Mouse (Mus musculus): Measurements from ENCODE around the gene Mkrn1. TPM values are rescaled to one million over a fixed set of nuclear protein-coding genes. Genes with fewer than 3 reads are reported as not detected.
"Not testable (repeated sequence)": the region's sequence is repeated elsewhere in the genome, so short reads cannot be mapped to it uniquely, and the experiment has no call there.

The Mkrn1 gene
- polyA plus RNA-seq, 1 experiment: 107 TPM

DNA sequence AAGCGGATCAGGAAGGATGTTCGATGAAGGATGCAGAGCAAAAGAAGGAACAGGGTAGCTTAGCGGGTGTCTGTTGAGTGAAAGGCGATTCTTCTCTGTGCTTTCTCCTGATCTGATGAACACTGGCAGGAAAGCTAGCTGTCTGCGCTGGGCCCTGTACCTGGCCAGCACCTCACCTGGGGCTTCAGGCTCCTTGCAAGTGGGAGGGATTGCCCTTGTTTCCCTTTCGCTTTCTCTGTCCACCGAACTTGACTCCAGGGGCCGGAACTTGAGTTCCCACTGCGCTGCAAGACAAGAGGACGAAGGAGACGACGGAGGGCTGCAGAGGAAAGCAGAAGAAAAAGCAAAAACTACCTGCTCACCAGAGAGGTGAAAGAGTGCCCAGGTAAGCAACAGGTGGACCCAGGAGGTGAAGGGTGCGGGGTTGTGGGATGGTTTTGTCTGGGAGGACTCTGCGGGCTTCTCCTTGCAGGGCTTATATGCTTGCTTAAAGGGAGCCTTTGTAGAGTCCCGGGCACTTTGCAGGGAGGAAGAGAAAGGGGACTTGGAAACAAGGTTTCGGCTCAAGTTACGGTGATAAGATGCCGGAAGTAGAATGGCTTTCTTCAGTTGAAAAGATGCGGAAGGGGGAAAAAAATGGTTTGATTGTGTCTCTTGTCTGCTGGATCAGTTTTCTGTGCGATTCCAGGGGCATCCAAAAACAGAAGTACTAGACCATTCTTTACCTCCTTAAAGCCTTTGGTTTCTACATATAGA lies 39.0 kb downstream of the Mkrn1 start, which contains the start of gene Rab19:
Rab19 (plus strand) TSS at position 51 of the 756 bp plus-strand sequence.
- H3K4me3 ChIP-seq (ENCODE audit: insufficient read depth, low read length): peak within 1 kb of the TSS; percentile 74
- no peak for TF ChIP-seq CTCF (IDR thresholded peaks at IDR 0.05; ENCODE audit: low read depth, low read length)
- no peak for TF ChIP-seq POLR2A (IDR thresholded peaks at IDR 0.05; ENCODE audit: borderline replicate concordance, low read depth, low read length)
- peak within 1 kb of the TSS; percentile 95 for H3K27ac ChIP-seq (ENCODE audit: insufficient read depth, low read depth, low read length)
- H3K4me1 ChIP-seq (ENCODE audit: control insufficient read depth, insufficient read depth, low read length): peaks cover 38% of the 10 kb centered on the region

DNA sequence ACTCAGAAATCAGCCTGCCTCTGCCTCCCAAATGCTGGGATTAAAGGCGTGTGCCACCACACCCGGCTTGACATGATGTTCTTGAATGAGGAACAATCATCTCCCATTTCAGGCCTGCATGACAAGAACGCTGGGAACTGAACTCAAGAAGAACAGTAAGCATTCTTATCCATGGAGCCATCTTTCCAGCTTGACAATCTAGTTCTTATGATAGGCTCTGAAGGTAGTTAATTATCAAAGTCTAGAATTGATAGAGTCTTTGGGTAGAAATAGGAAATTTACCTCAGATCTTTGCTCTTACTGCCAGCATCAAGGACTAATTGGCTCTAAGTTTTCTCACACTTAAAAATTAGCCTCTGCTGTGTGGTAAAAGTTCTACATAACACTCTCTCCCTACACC lies 40.0 kb downstream of the Mkrn1 start:
- Histone ChIP-seq H3K27ac (ENCODE audit: insufficient read depth, low read depth, low read length) (peak overlapping the region; percentile 95), H3K4me3 (ENCODE audit: insufficient read depth, low read length) (no peak overlapping the region)
- TF ChIP-seq CTCF (IDR thresholded peaks at IDR 0.05; ENCODE audit: low read depth, low read length): no peak

DNA sequence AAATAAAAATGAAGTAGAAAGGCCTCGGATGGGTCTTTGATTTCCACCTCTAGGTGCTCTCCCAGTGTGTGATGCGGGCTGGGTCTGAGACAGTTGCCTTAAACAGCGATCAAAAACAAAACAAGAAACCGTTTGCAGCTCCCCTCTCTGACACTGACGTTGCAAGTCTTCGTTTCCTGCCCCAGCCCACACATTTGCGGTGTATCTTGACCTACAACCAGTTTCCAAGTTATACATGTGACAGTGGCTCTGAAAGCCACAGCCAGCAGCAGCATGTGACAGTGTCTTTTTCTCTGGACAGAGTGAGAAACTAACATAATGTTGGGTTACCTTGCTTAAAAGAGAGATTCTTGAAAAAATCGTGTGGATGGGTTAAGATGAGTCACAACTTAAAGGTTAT lies 40.5 kb downstream of the Mkrn1 start:
- TF ChIP-seq CTCF (IDR thresholded peaks at IDR 0.05; ENCODE audit: low read depth, low read length): no peak
- peaks cover 44% of the 10 kb centered on the region for H3K4me1 ChIP-seq (ENCODE audit: control insufficient read depth, insufficient read depth, low read length)
- H3K27ac ChIP-seq (ENCODE audit: insufficient read depth, low read depth, low read length): peak overlapping the region; percentile 95
- H3K4me3 ChIP-seq (ENCODE audit: insufficient read depth, low read length): peak overlapping the region; percentile 35

More for the DNA sequence above, 40.0 kb downstream of the Mkrn1 start:
- peaks cover 44% of the 10 kb centered on the region for H3K4me1 ChIP-seq (ENCODE audit: control insufficient read depth, insufficient read depth, low read length)

DNA sequence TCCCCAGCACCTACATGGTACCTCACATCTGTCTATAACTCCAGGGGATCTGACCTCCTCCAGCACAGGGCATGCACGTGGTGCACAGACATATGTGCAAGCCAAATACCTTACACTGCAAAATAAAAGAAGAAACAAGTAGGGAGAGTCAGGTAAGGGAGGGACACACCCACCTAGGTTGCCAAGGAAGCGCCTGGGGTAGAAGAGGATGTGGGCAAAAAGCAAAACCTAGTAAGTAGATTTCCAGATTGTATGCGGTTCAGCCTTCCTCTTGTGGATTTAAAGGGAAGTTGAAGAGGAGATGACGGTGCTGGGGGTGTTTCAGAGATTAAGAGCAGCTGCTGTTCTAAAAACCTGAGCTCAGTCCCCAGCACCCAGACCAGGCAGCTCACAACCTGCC lies 41.0 kb downstream of the Mkrn1 start:
- peak overlapping the region; percentile 35 for H3K4me3 ChIP-seq (ENCODE audit: insufficient read depth, low read length)
- H3K27ac ChIP-seq (ENCODE audit: insufficient read depth, low read depth, low read length): peak overlapping the region; percentile 95
- TF ChIP-seq POLR2A (IDR thresholded peaks at IDR 0.05; ENCODE audit: borderline replicate concordance, low read depth, low read length): no peak
- no peak for TF ChIP-seq CTCF (IDR thresholded peaks at IDR 0.05; ENCODE audit: low read depth, low read length)

DNA sequence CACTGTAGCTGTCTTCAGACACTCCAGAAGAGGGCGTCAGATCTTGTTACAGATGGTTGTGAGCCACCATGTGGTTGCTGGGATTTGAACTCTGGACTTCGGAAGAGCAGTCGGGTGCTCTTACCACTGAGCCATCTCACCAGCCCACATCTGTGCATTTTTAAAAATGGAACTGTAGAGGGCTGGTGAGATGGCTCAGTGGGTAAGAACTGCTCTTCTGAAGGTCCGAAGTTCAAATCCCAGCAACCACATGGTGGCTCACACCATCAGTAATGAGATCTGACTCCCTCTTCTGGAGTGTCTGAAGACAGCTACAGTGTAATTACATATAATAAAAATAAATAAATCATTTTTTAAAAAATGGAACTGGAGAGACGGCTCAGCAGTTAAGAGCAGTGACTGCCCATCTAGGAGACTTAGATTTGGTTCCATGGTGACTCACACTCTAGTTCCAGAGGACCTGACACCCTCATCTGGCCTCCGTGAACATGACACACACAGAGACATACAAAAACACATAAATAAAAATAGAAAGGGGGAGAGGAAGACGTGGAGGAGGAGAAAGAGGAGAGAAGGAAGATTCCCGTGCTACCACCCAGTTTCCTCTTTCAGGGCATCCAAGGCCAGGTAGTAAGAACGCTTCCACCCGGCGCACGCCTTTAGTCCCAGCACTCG lies 42.0 kb downstream of the Mkrn1 start:
- peak overlapping the region; percentile 71 for H3K27ac ChIP-seq (ENCODE audit: insufficient read depth, low read depth, low read length)
- peaks cover 41% of the 10 kb centered on the region for H3K4me1 ChIP-seq (ENCODE audit: control insufficient read depth, insufficient read depth, low read length)
- not testable (repeated sequence) for H3K4me3 ChIP-seq (ENCODE audit: insufficient read depth, low read length)

More for the DNA sequence above, 41.0 kb downstream of the Mkrn1 start:
- peaks cover 41% of the 10 kb centered on the region for H3K4me1 ChIP-seq (ENCODE audit: control insufficient read depth, insufficient read depth, low read length)

DNA sequence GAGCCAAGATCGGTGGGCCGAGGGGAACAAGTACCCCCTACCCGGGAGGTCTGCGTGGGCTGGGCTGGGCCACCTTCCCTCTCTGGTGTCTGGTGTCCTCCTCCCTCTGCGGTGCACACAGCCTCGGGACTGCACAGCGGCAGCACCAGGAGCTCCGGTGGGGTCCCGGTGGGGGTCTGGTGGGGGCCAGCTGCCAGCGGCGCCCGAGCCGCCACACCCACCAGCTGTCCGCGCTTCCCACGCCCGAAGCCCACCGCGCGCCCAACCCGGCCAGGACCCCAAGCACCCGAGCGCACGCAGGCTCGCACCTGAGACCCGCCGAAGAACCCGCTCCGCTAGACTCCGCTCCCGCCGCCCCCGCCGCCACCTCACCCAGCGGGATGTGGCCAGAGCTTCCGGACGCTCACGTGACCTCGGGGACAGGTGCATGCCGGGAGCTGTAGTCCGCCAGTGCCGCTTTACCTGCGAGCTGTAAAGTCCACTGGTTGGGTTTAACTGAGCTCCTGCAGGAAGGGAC lies 42.9 kb downstream of the Mkrn1 start, which contains the start of gene Slc37a3:
Slc37a3 (minus strand) TSS at position 365 of the 517 bp plus-strand sequence.
- no peak for TF ChIP-seq CTCF (IDR thresholded peaks at IDR 0.05; ENCODE audit: low read depth, low read length)
- TF ChIP-seq POLR2A (IDR thresholded peaks at IDR 0.05; ENCODE audit: borderline replicate concordance, low read depth, low read length): no peak
- H3K27ac ChIP-seq (ENCODE audit: insufficient read depth, low read depth, low read length): peak within 1 kb of the TSS; percentile 71
- H3K4me1 ChIP-seq (ENCODE audit: control insufficient read depth, insufficient read depth, low read length): peaks cover 44% of the 10 kb centered on the region
- peak within 1 kb of the TSS; percentile 92 for H3K4me3 ChIP-seq (ENCODE audit: insufficient read depth, low read length)

DNA sequence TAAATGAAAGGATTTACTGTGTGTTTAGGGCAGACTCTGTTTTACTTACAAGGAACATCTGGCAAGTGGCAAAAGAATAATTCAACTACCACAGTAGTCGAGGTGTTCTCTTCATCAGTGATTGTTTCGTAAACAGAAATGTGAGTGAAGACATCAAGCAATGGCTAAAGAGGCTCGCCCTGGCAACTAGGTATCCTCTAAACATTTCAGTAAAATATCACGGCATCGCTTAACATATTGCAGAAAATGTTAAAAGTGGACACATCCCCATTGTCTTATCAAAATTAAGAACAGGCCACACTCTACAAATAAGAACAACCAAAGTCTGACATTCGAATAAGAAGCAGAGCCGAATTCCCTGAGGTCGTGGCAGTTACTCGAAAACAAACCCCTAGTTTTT lies 43.5 kb downstream of the Mkrn1 start:
- Histone ChIP-seq H3K4me1 (ENCODE audit: control insufficient read depth, insufficient read depth, low read length) (peaks cover 46% of the 10 kb centered on the region), H3K27ac (ENCODE audit: insufficient read depth, low read depth, low read length) (no peak overlapping the region), H3K4me3 (ENCODE audit: insufficient read depth, low read length) (peak overlapping the region; percentile 92)
- TF ChIP-seq POLR2A (IDR thresholded peaks at IDR 0.05; ENCODE audit: borderline replicate concordance, low read depth, low read length): no peak
- no peak for TF ChIP-seq CTCF (IDR thresholded peaks at IDR 0.05; ENCODE audit: low read depth, low read length)

DNA sequence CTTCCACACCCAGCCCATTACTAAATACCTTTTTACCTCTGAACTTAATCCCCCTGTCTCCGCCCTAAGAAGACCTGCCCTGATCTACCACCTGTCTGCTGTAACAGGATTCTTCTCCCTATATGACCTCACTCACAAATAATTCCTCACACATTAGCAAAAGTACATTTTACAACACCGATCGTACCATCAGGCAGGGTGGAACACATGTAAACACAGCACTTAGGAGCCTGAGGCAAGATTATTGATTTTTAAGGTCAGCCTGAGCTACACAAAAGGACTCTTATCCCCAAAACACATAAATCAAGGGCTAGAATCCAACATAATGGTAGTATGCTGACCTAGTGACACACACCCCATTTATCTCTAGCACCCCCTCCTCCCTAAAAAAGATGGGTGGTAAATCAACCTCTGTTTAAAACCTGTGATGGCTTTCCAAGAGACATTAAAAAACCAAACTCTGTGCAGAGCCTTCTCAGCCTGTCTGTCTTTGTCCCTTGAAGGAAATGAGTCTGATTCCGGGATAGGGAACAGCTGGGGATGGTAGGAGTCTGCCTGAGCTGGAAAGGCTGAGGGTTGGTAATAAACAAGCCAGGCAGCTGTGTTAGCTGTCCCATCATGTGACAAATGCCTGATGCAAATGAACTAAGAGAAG lies 46.8 kb downstream of the Mkrn1 start:
- peaks cover 37% of the 10 kb centered on the region for H3K4me1 ChIP-seq (ENCODE audit: control insufficient read depth, insufficient read depth, low read length)
- no peak overlapping the region for H3K4me3 ChIP-seq (ENCODE audit: insufficient read depth, low read length)
- TF ChIP-seq CTCF (IDR thresholded peaks at IDR 0.05; ENCODE audit: low read depth, low read length) (no peak), POLR2A (IDR thresholded peaks at IDR 0.05; ENCODE audit: borderline replicate concordance, low read depth, low read length) (no peak)
- peak overlapping the region; percentile 77 for H3K27ac ChIP-seq (ENCODE audit: insufficient read depth, low read depth, low read length)

DNA sequence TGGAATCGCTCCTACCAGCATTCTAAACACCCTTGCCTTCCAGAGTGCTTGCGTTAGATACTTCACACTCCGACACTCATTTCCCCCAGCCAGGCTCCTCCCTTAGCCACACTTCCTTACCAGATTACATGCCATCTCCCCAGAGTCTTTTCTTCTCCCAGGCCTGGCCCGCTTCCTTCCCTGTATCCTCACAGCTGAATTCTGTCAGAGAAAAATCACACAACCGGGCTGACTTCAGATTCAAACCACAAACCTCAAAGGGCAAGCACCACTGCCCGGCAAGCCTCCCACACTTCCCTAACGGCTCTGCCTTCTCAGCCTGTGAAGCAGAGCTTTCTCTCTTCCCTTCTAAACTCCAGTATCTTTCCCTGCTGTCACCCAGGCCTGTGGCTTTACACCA lies 47.5 kb downstream of the Mkrn1 start:
- TF ChIP-seq POLR2A (IDR thresholded peaks at IDR 0.05; ENCODE audit: borderline replicate concordance, low read depth, low read length) (no peak), CTCF (IDR thresholded peaks at IDR 0.05; ENCODE audit: low read depth, low read length) (no peak)
- Histone ChIP-seq H3K4me3 (ENCODE audit: insufficient read depth, low read length) (peak overlapping the region; percentile 12), H3K27ac (ENCODE audit: insufficient read depth, low read depth, low read length) (peak overlapping the region; percentile 80), H3K4me1 (ENCODE audit: control insufficient read depth, insufficient read depth, low read length) (peaks cover 36% of the 10 kb centered on the region)

DNA sequence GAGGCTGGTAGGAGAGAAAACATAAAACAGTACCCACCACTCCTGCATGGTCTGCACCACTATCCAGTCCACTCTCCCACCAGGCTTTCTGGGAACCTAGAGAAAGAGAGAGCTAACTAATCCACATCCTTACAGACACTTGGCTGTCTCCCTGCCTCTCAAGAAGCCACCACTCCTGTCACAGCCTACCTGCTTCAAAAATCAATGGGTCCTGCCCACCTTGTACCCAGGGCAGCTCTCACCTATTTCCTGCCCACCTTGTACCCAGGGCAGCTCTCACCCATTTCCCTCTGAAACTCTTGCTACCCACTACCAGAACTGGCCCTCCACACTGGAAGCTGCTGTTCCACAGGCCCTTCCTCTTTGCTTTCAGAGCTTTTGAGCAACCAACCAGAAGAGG lies 48.2 kb downstream of the Mkrn1 start:
- TF ChIP-seq CTCF (IDR thresholded peaks at IDR 0.05; ENCODE audit: low read depth, low read length) (no peak), POLR2A (IDR thresholded peaks at IDR 0.05; ENCODE audit: borderline replicate concordance, low read depth, low read length) (no peak)
- Histone ChIP-seq H3K4me1 (ENCODE audit: control insufficient read depth, insufficient read depth, low read length) (peaks cover 36% of the 10 kb centered on the region), H3K27ac (ENCODE audit: insufficient read depth, low read depth, low read length) (peak overlapping the region; percentile 80), H3K4me3 (ENCODE audit: insufficient read depth, low read length) (peak overlapping the region; percentile 10; the same call in 1 of the 2 replicates)

Data from bone marrow macrophage, adult 2 months (primary cell).